In the genomic region with DNA sequence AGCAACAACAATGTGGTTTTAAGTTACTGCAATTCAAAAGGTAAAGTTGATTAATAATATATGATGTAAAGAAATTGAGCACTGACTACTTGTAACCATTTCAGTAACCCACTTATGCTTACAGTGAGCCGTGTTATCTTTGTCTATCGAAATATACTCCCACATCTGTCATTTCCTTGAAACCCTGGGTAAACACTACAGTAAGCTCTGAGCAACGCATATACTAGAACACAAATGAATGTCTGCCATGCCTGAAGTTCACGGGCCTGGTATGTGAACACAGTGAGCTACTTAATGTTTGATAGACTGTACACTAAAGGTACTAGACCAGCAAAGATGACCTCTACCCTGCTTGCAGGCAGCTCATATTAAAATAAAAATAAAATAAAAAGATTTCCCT, we compare ENCODE assay signal across 7 mouse cellular contexts. TPM values are rescaled to one million over a fixed set of nuclear protein-coding genes. Genes with fewer than 3 reads are reported as not detected.
DNase-seq lines count a peak whose midpoint lies in the region; ATAC-seq and TF ChIP-seq lines count a peak whose summit lies in the region.

No protein-coding gene starts in this region.

- TF ChIP-seq POLR2A in myocyte (IDR thresholded peaks at IDR 0.05; ENCODE audit: insufficient read length, low read depth) = no peak

- H3K27me3 ChIP-seq in embryonic facial prominence, embryonic 12.5 days = no peaks in the 10 kb centered on the region
- H3K27me3 ChIP-seq in hindbrain, embryonic 14.5 days (ENCODE audit: control insufficient read depth, insufficient read depth, low read length) = no peaks in the 10 kb centered on the region
- no peaks in the 10 kb centered on the region for H3K27me3 ChIP-seq in myocyte (ENCODE audit: control insufficient read depth, insufficient read depth, insufficient read length)

- no peak overlapping the region for H3K27ac ChIP-seq in embryonic facial prominence, embryonic 12.5 days
- no peak overlapping the region for H3K27ac ChIP-seq in hindbrain, embryonic 14.5 days

- no peaks in the 10 kb centered on the region for H3K9me3 ChIP-seq in embryonic facial prominence, embryonic 12.5 days
- no peaks in the 10 kb centered on the region for H3K9me3 ChIP-seq in hindbrain, embryonic 14.5 days (ENCODE audit: control insufficient read depth, low read length)

- H3K9ac ChIP-seq in embryonic facial prominence, embryonic 12.5 days = no peak overlapping the region
- H3K9ac ChIP-seq in hindbrain, embryonic 14.5 days = peak overlapping the region; percentile 94; the same call in 1 of the 2 replicates

- no peaks in the 10 kb centered on the region for H3K36me3 ChIP-seq in embryonic facial prominence, embryonic 12.5 days
- no peaks in the 10 kb centered on the region for H3K36me3 ChIP-seq in hindbrain, embryonic 14.5 days (replicated peaks; ENCODE audit: control insufficient read depth, insufficient read depth)
- H3K36me3 ChIP-seq in myocyte (ENCODE audit: control insufficient read depth, insufficient read depth) = no peaks in the 10 kb centered on the region

- 83% methylated on average over 4 of the region's 4 CpGs for WGBS in embryonic facial prominence, embryonic 12.5 days
- 75% methylated on average over 4 of the region's 4 CpGs for WGBS in hindbrain, embryonic 14.5 days

- H3K4me1 ChIP-seq in embryonic facial prominence, embryonic 12.5 days = peaks cover 4% of the 10 kb centered on the region
- H3K4me1 ChIP-seq in hindbrain, embryonic 14.5 days (replicated peaks; ENCODE audit: control insufficient read depth, insufficient read depth, low read length) = peaks cover 21% of the 10 kb centered on the region

- no peak for ATAC-seq in embryonic facial prominence, embryonic 12.5 days (ENCODE audit: insufficient number of reproducible peaks, insufficient read depth, low FRiP score, low TSS enrichment)
- no peak for ATAC-seq in hindbrain, embryonic 14.5 days (ENCODE audit: low FRiP score)
- ATAC-seq in megakaryocyte progenitor cell, adult 5-6 weeks (replicated peaks; ENCODE audit: poor library complexity) = no peak

- H3K4me2 ChIP-seq in embryonic facial prominence, embryonic 12.5 days (replicated peaks) = peak overlapping the region; percentile 78
- peak overlapping the region; percentile 95 for H3K4me2 ChIP-seq in hindbrain, embryonic 14.5 days (replicated peaks)
- H3K4me2 ChIP-seq in myocyte (ENCODE audit: low read depth) = peak overlapping the region; percentile 81

- peak; percentile 14 for DNase-seq in kidney, postnatal 14 days
- DNase-seq in kidney, postnatal 36 days = no peak
- no peak for DNase-seq in hindbrain, embryonic 14.5 days (ENCODE audit: low spot score)
- no peak for DNase-seq in gastrocnemius, postnatal 4 days (ENCODE audit: low spot score in 2 of 2)

- H3K79me2 ChIP-seq in myocyte (ENCODE audit: control insufficient read depth, insufficient read depth) = peaks cover 71% of the 10 kb centered on the region

- no peak overlapping the region for H3ac ChIP-seq in myocyte (ENCODE audit: control insufficient read depth, insufficient read length)

- no peak overlapping the region for H3K4me3 ChIP-seq in embryonic facial prominence, embryonic 12.5 days
- H3K4me3 ChIP-seq in hindbrain, embryonic 14.5 days (replicated peaks; ENCODE audit: low read length) = 0 out of 2 replicates have a peak overlapping the region, but pooled peaks have one; percentile 96
- H3K4me3 ChIP-seq in myocyte = peak overlapping the region; percentile 87

TF ChIP-seq in myocyte, 11 proteins besides CTCF, POLR2A, EP300 and RAD21:
- TF ChIP-seq MYOG (IDR thresholded peaks at IDR 0.05; ENCODE audit: control insufficient read depth in 1 of 3, insufficient read depth in 1 of 3, insufficient read length in 2 of 3, low read depth in 2 of 3) (no peak), REST (IDR thresholded peaks at IDR 0.05; ENCODE audit: insufficient read depth, insufficient read length) (no peak), CEBPB (IDR thresholded peaks at IDR 0.05; ENCODE audit: insufficient read depth, poor library complexity, severe bottlenecking) (no peak), E2F4 (IDR thresholded peaks at IDR 0.05; ENCODE audit: insufficient read depth) (no peak), TCF3 (IDR thresholded peaks at IDR 0.05; ENCODE audit: insufficient read length, low read depth) (no peak), USF1 (IDR thresholded peaks at IDR 0.05; ENCODE audit: low read depth) (no peak), MYOD1 (IDR thresholded peaks at IDR 0.05; ENCODE audit: control insufficient read depth in 1 of 3, insufficient read length in 2 of 3, low read depth in 2 of 3) (no peak), POLR2AphosphoS2 (IDR thresholded peaks at IDR 0.05; ENCODE audit: insufficient read length, low read depth) (no peak), MAX (IDR thresholded peaks at IDR 0.05; ENCODE audit: low read depth) (no peak), TCF12 (IDR thresholded peaks at IDR 0.05; ENCODE audit: insufficient read depth, poor library complexity, severe bottlenecking) (no peak), SRF (IDR thresholded peaks at IDR 0.05; ENCODE audit: control insufficient read depth, insufficient read length, low read depth) (no peak)
TF ChIP-seq in myocyte: peak in this region for 0.

RNA-seq across cellular contexts. Expression of a gene that starts 2.3 kb away (rescaled TPM):
- polyA plus RNA-seq in embryonic facial prominence, embryonic 12.5 days (2016; fragmentation: Nextera tagmentation; extraction: Ambion mirVana) = 74.8 and 85.7 TPM in 2 replicates
- polyA plus RNA-seq in hindbrain, embryonic 14.5 days (2014; fragmentation: Nextera tagmentation; extraction: Ambion mirVana) = 47.0 and 48.4 TPM in 2 replicates
- 10.8 TPM for polyA plus RNA-seq in myocyte (2012; fragmentation: generic; extraction: Trizol)
- 10 to 100 TPM; 33.1 to 38.7 TPM for total RNA-seq in gastrocnemius, postnatal 4 days (2021)
- total RNA-seq in megakaryocyte progenitor cell, adult 5-6 weeks (2015) = 20.1 and 21.5 TPM in 2 replicates
- total RNA-seq in megakaryocyte progenitor cell, adult 5-6 weeks (2017) = 5.1 and 7.0 TPM in 2 replicates
